Mouse (Mus musculus) intestine, embryonic 14.5 days (tissue): ENCODE data around the gene Pgpep1l. TPM values are rescaled to one million over a fixed set of nuclear protein-coding genes. Genes with fewer than 3 reads are reported as not detected.

Experiments
- ATAC-seq: fragments of 200-750 bp; cut with Nextera tagmentation; replicated peaks from 2 replicates; pipeline ENCODE4 v1.8.0; 2017; ENCODE audit warnings: low read depth, moderate number of reproducible peaks, moderate TSS enrichment, moderate library complexity; ENCODE audit not compliant: low FRiP score, low TSS enrichment
- DNase-seq: peaks from one replicate; pipeline ENCODE4 v3.0.0-alpha.2; 2018; ENCODE audit warnings: low spot score
- H3K27ac ChIP-seq: fragments of 300-500 bp; sonication (generic); 2 replicates; pipeline ENCODE4 v1.5.1; 2014; ENCODE audit warnings: low read depth, mild to moderate bottlenecking, control low read depth
- H3K27me3 ChIP-seq: fragments of 300-500 bp; sonication (generic); replicated peaks from 2 replicates; pipeline ENCODE4 v1.6.1; 2014; ENCODE audit warnings: low read length, control low read depth; ENCODE audit not compliant: control insufficient read depth, insufficient read depth
- H3K36me3 ChIP-seq: fragments of 300-500 bp; sonication (generic); 2 replicates; pipeline ENCODE4 v1.6.1; 2014; ENCODE audit warnings: low read length, control low read depth; ENCODE audit not compliant: control insufficient read depth, insufficient read depth
- H3K4me1 ChIP-seq: fragments of 300-500 bp; sonication (generic); replicated peaks from 2 replicates; pipeline ENCODE4 v1.6.1; 2014; ENCODE audit warnings: low read length, control low read depth, mixed read lengths; ENCODE audit not compliant: control insufficient read depth, insufficient read depth
- H3K4me2 ChIP-seq: fragments of 300-500 bp; sonication (generic); 2 replicates; pipeline ENCODE4 v1.6.1; 2014; ENCODE audit warnings: low read length
- H3K4me3 ChIP-seq: fragments of 300-500 bp; sonication (generic); 2 replicates; pipeline ENCODE4 v1.5.1; 2014; ENCODE audit warnings: low read depth, low read length, control low read depth, mixed read lengths
- H3K9ac ChIP-seq: fragments of 300-500 bp; sonication (generic); 2 replicates; pipeline ENCODE4 v1.6.1; 2014; ENCODE audit warnings: mild to moderate bottlenecking, low read length
- H3K9me3 ChIP-seq: fragments of 300-500 bp; sonication (generic); 2 replicates; pipeline ENCODE4 v1.6.1; 2016; ENCODE audit warnings: low read length, control low read depth; ENCODE audit not compliant: control insufficient read depth
- WGBS: fragments of 180-500 bp; shearing (Covaris S2); extraction: QIAGEN DNeasy Blood & Tissue Kit; methylation state at CpG from one replicate; pipeline ENCODE4 v1.1.7; 2014; 5-methylcytosine and 5-hydroxymethylcytosine counted together
- polyA plus RNA-seq: library from polyadenylated mRNA; unstranded; fragments of >200 nt; fragmentation: Nextera tagmentation; extraction: Ambion mirVana; gene quantifications from 2 replicates; pipeline ENCODE4 v1.2.1, GENCODE M21; 2014

Pgpep1l gene
- polyA plus RNA-seq, 1 experiment from 2014 or later, result not detected

- Histone ChIP-seq H3K4me3 (no peak overlapping the region), H3K27me3 (no peaks in the 10 kb centered on the region), H3K9me3 (no peaks in the 10 kb centered on the region), H3K9ac (no peak overlapping the region), H3K4me2 (no peak overlapping the region), H3K4me1 (no peaks in the 10 kb centered on the region), H3K36me3 (peaks cover 91% of the 10 kb centered on the region), H3K27ac (no peak overlapping the region)
- 73% methylated on average over 4 of the region's 4 CpGs for WGBS
- no peak for ATAC-seq
- DNase-seq, result no peak
Measured at GRCm38 (mm10) chr7:68210417-68210816, 53.6 kb downstream of the Pgpep1l start.

- 94% methylated on average over 6 of the region's 6 CpGs for WGBS
- Histone ChIP-seq H3K4me2 (no peak overlapping the region), H3K9me3 (no peaks in the 10 kb centered on the region), H3K9ac (no peak overlapping the region), H3K4me1 (no peaks in the 10 kb centered on the region), H3K36me3 (peaks cover 93% of the 10 kb centered on the region), H3K4me3 (no peak overlapping the region), H3K27me3 (no peaks in the 10 kb centered on the region), H3K27ac (no peak overlapping the region)
- DNase-seq, result no peak
- no peak for ATAC-seq
Measured at GRCm38 (mm10) chr7:68209039-68209438, 55.0 kb downstream of the Pgpep1l start.

GRCm38 (mm10) chr7:68205776-68206427 is 58.1 kb downstream of the Pgpep1l start:
- 93% methylated on average over 8 of the region's 8 CpGs for WGBS
- Histone ChIP-seq H3K9me3 (no peaks in the 10 kb centered on the region), H3K9ac (no peak overlapping the region), H3K4me2 (no peak overlapping the region), H3K27me3 (no peaks in the 10 kb centered on the region), H3K36me3 (peaks cover 92% of the 10 kb centered on the region), H3K4me1 (no peaks in the 10 kb centered on the region), H3K4me3 (no peak overlapping the region), H3K27ac (no peak overlapping the region)
- DNase-seq (no peak), ATAC-seq (no peak)

- peaks cover 87% of the 10 kb centered on the region for H3K36me3 ChIP-seq
- H3K4me3 ChIP-seq, result no peak overlapping the region
- no peak for ATAC-seq
- DNase-seq, result no peak
- 97% methylated on average over 7 of the region's 7 CpGs for WGBS
- no peaks in the 10 kb centered on the region for H3K27me3 ChIP-seq
- no peak overlapping the region for H3K9ac ChIP-seq
- H3K27ac ChIP-seq, result no peak overlapping the region
- no peaks in the 10 kb centered on the region for H3K4me1 ChIP-seq
- no peak overlapping the region for H3K4me2 ChIP-seq
- H3K9me3 ChIP-seq, result no peaks in the 10 kb centered on the region
Measured at GRCm38 (mm10) chr7:68199609-68200008, 64.4 kb downstream of the Pgpep1l start.

- H3K9ac ChIP-seq, result no peak overlapping the region
- H3K4me2 ChIP-seq, result no peak overlapping the region
- no peak overlapping the region for H3K27ac ChIP-seq
- H3K4me1 ChIP-seq, result no peaks in the 10 kb centered on the region
- no peaks in the 10 kb centered on the region for H3K9me3 ChIP-seq
- WGBS, result 80% methylated on average over 15 of the region's 15 CpGs
- DNase-seq, result no peak
- ATAC-seq, result no peak
- H3K36me3 ChIP-seq, result peaks cover 91% of the 10 kb centered on the region
- H3K27me3 ChIP-seq, result no peaks in the 10 kb centered on the region
- H3K4me3 ChIP-seq, result no peak overlapping the region
Measured at GRCm38 (mm10) chr7:68193958-68194695, 69.9 kb downstream of the Pgpep1l start.

- Histone ChIP-seq H3K9ac (no peak overlapping the region), H3K27me3 (no peaks in the 10 kb centered on the region), H3K9me3 (no peaks in the 10 kb centered on the region), H3K4me1 (no peaks in the 10 kb centered on the region), H3K36me3 (peaks cover 88% of the 10 kb centered on the region), H3K4me2 (no peak overlapping the region), H3K27ac (no peak overlapping the region), H3K4me3 (no peak overlapping the region)
- DNase-seq (no peak), ATAC-seq (no peak)
- WGBS, result 89% methylated on average over 13 of the region's 13 CpGs
Measured at GRCm38 (mm10) chr7:68189691-68190456, 74.2 kb downstream of the Pgpep1l start.

GRCm38 (mm10) chr7:68189211-68189610 is 74.8 kb downstream of the Pgpep1l start:
- no peak for ATAC-seq
- 72% methylated on average over 6 of the region's 6 CpGs for WGBS
- H3K4me1 ChIP-seq, result no peaks in the 10 kb centered on the region
- peaks cover 88% of the 10 kb centered on the region for H3K36me3 ChIP-seq
- no peaks in the 10 kb centered on the region for H3K9me3 ChIP-seq
- DNase-seq, result no peak
- H3K4me3 ChIP-seq, result no peak overlapping the region
- no peak overlapping the region for H3K27ac ChIP-seq
- no peaks in the 10 kb centered on the region for H3K27me3 ChIP-seq
- H3K4me2 ChIP-seq, result no peak overlapping the region
- no peak overlapping the region for H3K9ac ChIP-seq
